Mouse (Mus musculus) testis, adult 2 months (tissue): ENCODE data around the gene Phlpp1. TPM values are rescaled to one million over a fixed set of nuclear protein-coding genes. Genes with fewer than 3 reads are reported as not detected.

Experiments used
- H3K27ac ChIP-seq: fragments of 200-500 bp; 2 replicates; pipeline ENCODE4 v1.5.1; 2012; ENCODE audit warnings: low read depth, low read length; ENCODE audit not compliant: control insufficient read depth, insufficient read depth
- H3K27me3 ChIP-seq: fragments of 200-500 bp; 2 replicates; pipeline ENCODE4 v1.6.1; 2012; ENCODE audit warnings: mild to moderate bottlenecking, low read length, moderate library complexity; ENCODE audit not compliant: control insufficient read depth, insufficient read depth
- H3K36me3 ChIP-seq: fragments of 200-500 bp; 2 replicates; pipeline ENCODE4 v1.6.1; 2012; ENCODE audit warnings: mild to moderate bottlenecking, low read length; ENCODE audit not compliant: control insufficient read depth, insufficient read depth
- H3K4me1 ChIP-seq: fragments of 200-500 bp; 2 replicates; pipeline ENCODE4 v1.6.1; 2012; ENCODE audit warnings: low read length; ENCODE audit not compliant: control insufficient read depth, insufficient read depth
- H3K4me3 ChIP-seq: fragments of 200-500 bp; 2 replicates; pipeline ENCODE4 v1.5.1; 2012; ENCODE audit warnings: low read depth, mild to moderate bottlenecking, low read length, moderate library complexity, mixed read lengths; ENCODE audit not compliant: control insufficient read depth
- CTCF ChIP-seq: fragments of 200-500 bp; IDR thresholded peaks from 2 replicates; pipeline ENCODE4 v1.5.1; 2012; ENCODE audit warnings: low read depth, mild to moderate bottlenecking, inconsistent platforms, low read length, moderate library complexity; ENCODE audit not compliant: control insufficient read depth, insufficient read depth, insufficient replicate concordance
- POLR2A ChIP-seq: fragments of 200-500 bp; IDR thresholded peaks from 2 replicates; pipeline ENCODE4 v1.6.1; 2012; ENCODE audit warnings: low read depth, mild to moderate bottlenecking, inconsistent platforms, low read length, moderate library complexity; ENCODE audit not compliant: control insufficient read depth
- polyA plus RNA-seq: library from polyadenylated mRNA; depleted of rRNA; stranded (reverse); fragments of >200 nt; gene quantifications from 2 replicates; pipeline ENCODE4 v1.2.3, GENCODE M21; 2012

Gene Phlpp1
- polyA plus RNA-seq, 1 experiment = 59.6 TPM

DNA sequence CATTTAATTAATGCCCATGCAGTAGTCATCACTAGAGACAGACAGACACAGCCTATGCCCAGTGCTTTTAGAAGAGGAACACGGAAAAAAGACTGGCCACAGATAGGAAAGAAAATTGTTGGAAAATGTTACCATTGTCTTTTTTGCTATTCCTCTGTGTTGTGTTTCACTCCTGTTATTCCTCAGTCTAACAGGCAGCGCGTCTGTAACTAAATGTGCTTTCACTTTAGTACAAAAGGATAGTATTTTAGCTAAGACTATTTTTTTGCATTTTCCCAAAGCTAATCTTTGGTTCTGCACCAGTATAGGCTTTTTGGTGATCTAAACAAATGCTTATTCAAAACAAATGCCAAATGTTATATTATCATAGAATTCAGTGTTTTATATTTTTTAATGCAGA lies 177.6 kb downstream of the Phlpp1 start:
- no peaks in the 10 kb centered on the region for H3K27me3 ChIP-seq
- H3K27ac ChIP-seq = no peak overlapping the region
- no peaks in the 10 kb centered on the region for H3K4me1 ChIP-seq
- H3K4me3 ChIP-seq = no peak overlapping the region
- H3K36me3 ChIP-seq = no peaks in the 10 kb centered on the region
- TF ChIP-seq POLR2A (no peak), CTCF (no peak)

DNA sequence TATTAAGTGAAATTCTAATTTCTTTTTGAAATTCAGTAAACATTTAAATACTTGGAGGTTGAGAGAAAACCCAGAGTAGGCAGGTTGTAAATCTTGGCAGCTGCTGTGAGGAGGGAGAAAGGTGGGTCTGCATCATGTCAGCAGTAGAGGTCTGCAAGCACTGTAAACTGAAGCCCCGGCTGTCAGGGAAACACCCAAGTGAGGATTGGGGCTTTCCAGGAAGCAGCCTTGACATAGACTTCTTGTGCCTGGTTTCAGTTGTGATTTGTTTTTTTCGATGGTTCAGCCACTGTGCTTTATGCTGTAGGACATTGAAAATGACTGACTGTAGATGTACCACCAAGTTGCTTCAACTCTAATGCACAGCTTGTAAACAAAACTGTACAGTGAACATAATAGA lies 180.0 kb downstream of the Phlpp1 start:
- no peak overlapping the region for H3K27ac ChIP-seq
- no peaks in the 10 kb centered on the region for H3K36me3 ChIP-seq
- TF ChIP-seq POLR2A (no peak), CTCF (no peak)
- H3K4me3 ChIP-seq = no peak overlapping the region
- H3K27me3 ChIP-seq = no peaks in the 10 kb centered on the region
- no peaks in the 10 kb centered on the region for H3K4me1 ChIP-seq

DNA sequence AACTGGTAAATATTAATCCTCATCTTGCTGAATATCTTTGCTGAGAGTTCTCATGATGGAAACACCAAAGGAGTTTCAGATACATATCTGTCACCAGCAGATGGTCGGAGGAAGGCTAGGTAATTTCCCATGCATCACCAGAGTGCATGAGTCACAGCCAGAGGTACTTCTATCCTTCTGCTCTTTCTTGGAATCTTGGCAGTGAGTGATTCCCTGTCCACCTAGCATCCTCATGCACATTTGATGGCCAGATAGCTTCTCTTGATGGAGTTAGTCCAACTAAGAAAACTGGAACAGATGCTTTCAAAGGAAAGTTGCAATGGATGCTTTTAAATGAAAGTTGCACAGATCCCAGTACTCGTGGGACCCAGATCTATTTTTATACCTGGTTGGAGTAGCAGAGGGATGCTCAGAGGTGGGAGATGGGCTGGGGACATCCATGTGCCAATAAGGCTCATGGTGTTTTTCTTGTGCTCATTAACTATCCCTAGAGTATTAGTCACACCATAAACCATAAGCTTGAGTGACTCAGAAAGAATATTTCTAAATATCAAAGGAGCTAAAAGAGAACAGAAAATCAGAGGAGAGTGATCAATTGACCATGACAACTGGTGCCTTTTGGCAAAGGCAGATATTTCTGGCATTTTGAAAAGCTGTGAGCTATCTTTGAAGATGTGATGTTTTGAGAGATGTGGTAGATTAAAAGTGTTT lies 181.4 kb downstream of the Phlpp1 start:
- H3K36me3 ChIP-seq = no peaks in the 10 kb centered on the region
- H3K4me3 ChIP-seq = no peak overlapping the region
- no peaks in the 10 kb centered on the region for H3K4me1 ChIP-seq
- no peaks in the 10 kb centered on the region for H3K27me3 ChIP-seq
- TF ChIP-seq POLR2A (no peak), CTCF (no peak)
- H3K27ac ChIP-seq = no peak overlapping the region

- TF ChIP-seq CTCF = no peak
- no peak for TF ChIP-seq POLR2A
These were observed 182.4 kb downstream of the Phlpp1 start for GRCm38 (mm10) chr1:106353993-106354392.

DNA sequence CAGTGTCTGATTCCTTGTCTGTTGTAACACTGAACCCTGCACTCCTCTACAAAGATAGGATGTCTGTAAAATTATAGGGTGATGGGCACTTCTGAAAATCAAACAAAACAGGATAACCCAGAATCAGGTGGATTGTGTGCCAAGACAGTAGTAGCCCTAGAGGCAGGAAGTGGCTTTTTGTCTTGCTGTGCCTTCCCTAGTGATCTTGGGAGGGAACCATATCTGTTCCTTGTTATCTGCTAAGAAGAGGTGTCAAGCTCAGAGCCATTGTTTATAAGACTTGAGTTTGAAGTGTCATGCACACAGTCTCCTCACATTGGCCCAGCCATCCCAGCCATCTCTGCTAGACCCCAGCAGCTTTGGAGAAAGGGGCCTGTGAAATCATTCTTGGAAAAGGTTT lies 187.9 kb downstream of the Phlpp1 start:
- TF ChIP-seq CTCF (no peak), POLR2A (no peak)
- Histone ChIP-seq H3K4me1 (no peaks in the 10 kb centered on the region), H3K36me3 (no peaks in the 10 kb centered on the region)

More at GRCm38 (mm10) chr1:106353993-106354392, 182.4 kb downstream of the Phlpp1 start:
- no peak overlapping the region for H3K4me3 ChIP-seq
- no peaks in the 10 kb centered on the region for H3K36me3 ChIP-seq
- no peak overlapping the region for H3K27ac ChIP-seq
- no peaks in the 10 kb centered on the region for H3K4me1 ChIP-seq
- H3K27me3 ChIP-seq = no peaks in the 10 kb centered on the region

GRCm38 (mm10) chr1:106362841-106363604 lies 191.5 kb downstream of the Phlpp1 start:
- Histone ChIP-seq H3K4me3 (no peak overlapping the region), H3K27ac (no peak overlapping the region)
- TF ChIP-seq CTCF (no peak), POLR2A (no peak)

More for the DNA sequence above, 187.9 kb downstream of the Phlpp1 start:
- H3K4me3 ChIP-seq = no peak overlapping the region
- H3K27me3 ChIP-seq = no peaks in the 10 kb centered on the region
- no peak overlapping the region for H3K27ac ChIP-seq

DNA sequence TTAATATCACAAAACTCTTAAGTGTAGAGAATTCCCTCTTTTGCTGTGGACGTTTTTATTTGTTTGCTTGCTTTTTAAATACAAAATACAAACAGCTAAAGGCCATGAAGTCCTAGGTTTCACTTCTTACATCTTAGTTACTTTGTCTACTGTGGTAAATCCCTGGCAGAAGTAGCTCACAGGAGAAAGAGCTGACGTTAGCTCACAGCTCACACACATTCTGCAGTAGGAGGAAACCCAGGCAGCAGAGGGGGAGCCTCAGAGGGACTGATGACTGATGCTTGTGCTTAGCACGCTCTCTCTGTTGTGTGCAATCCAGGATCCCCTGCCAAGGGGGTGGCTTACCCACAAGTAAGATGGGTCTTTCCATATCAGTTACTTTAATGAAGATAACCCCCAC lies 197.8 kb downstream of the Phlpp1 start:
- H3K36me3 ChIP-seq = no peaks in the 10 kb centered on the region
- no peak overlapping the region for H3K27ac ChIP-seq
- H3K27me3 ChIP-seq = no peaks in the 10 kb centered on the region
- TF ChIP-seq POLR2A (no peak), CTCF (no peak)
- H3K4me3 ChIP-seq = no peak overlapping the region
- H3K4me1 ChIP-seq = no peaks in the 10 kb centered on the region

More at GRCm38 (mm10) chr1:106362841-106363604, 191.5 kb downstream of the Phlpp1 start:
- no peaks in the 10 kb centered on the region for H3K27me3 ChIP-seq
- H3K4me1 ChIP-seq = no peaks in the 10 kb centered on the region
- H3K36me3 ChIP-seq = no peaks in the 10 kb centered on the region
